In genomic region chr5:126733470-126733869, GRCm38 (mm10) we compare ENCODE assay signal across 8 mouse cellular contexts.
DNase-seq lines count a peak whose midpoint lies in the region; ATAC-seq and TF ChIP-seq lines count a peak whose summit lies in the region.

No protein-coding gene starts in this region.

- H3K27me3 ChIP-seq in kidney, embryonic 14.5 days (ENCODE audit: control insufficient read depth, insufficient read depth, low read length): no peaks in the 10 kb centered on the region
- no peaks in the 10 kb centered on the region for H3K27me3 ChIP-seq in limb, embryonic 11.5 days (ENCODE audit: control insufficient read depth, insufficient read depth, low read length)
- no peaks in the 10 kb centered on the region for H3K27me3 ChIP-seq in midbrain, embryonic 16.5 days (ENCODE audit: control insufficient read depth, insufficient read depth, low read depth, low read length)
- H3K27me3 ChIP-seq in testis, adult 2 months (ENCODE audit: control insufficient read depth, insufficient read depth, low read length): no peaks in the 10 kb centered on the region

- no peaks in the 10 kb centered on the region for H3K36me3 ChIP-seq in kidney, embryonic 14.5 days (ENCODE audit: control insufficient read depth, insufficient read depth, low read length)
- no peaks in the 10 kb centered on the region for H3K36me3 ChIP-seq in limb, embryonic 11.5 days (ENCODE audit: control insufficient read depth, insufficient read depth, low read length)
- H3K36me3 ChIP-seq in midbrain, embryonic 16.5 days (ENCODE audit: control insufficient read depth, insufficient read depth, low read length): no peaks in the 10 kb centered on the region
- H3K36me3 ChIP-seq in testis, adult 2 months (ENCODE audit: control insufficient read depth, insufficient read depth, low read length): no peaks in the 10 kb centered on the region

- whole genome bisulfite sequencing in kidney, embryonic 14.5 days: 3% methylated on average over 6 of the region's 15 CpGs
- 7% methylated on average over 5 of the region's 15 CpGs for WGBS in limb, embryonic 11.5 days
- WGBS in midbrain, embryonic 16.5 days: 4% methylated on average over 5 of the region's 15 CpGs

- peak; percentile 62; the same call in 1 of the 2 replicates for ATAC-seq in kidney, embryonic 14.5 days (ENCODE audit: low FRiP score, low TSS enrichment)
- no peak for ATAC-seq in limb, embryonic 11.5 days (ENCODE audit: insufficient number of reproducible peaks, low FRiP score, low TSS enrichment, low read depth)
- ATAC-seq in midbrain, embryonic 16.5 days: no peak
- ATAC-seq in erythroid progenitor cell, adult 5-6 weeks (replicated peaks; ENCODE audit: low FRiP score, poor library complexity, severe bottlenecking): no peak

- peak; percentile 48 for DNase-seq in adrenal gland, adult 2 months
- peak; percentile 88 for DNase-seq in embryo, embryonic 10 days (ENCODE audit: low spot score)
- peak; percentile 43 to 59 for DNase-seq in gastrocnemius, postnatal 4 days (ENCODE audit: low spot score in 2 of 2)
- DNase-seq in limb, embryonic 11.5 days (ENCODE audit: low spot score): peak; percentile 89

- peak overlapping the region; percentile 39 for H3K4me2 ChIP-seq in kidney, embryonic 14.5 days (replicated peaks; ENCODE audit: low read depth, low read length)
- peak overlapping the region; percentile 35 for H3K4me2 ChIP-seq in limb, embryonic 11.5 days (ENCODE audit: low read depth, severe bottlenecking)
- H3K4me2 ChIP-seq in midbrain, embryonic 16.5 days (ENCODE audit: low read length): peak overlapping the region; percentile 51

- H3K4me1 ChIP-seq in kidney, embryonic 14.5 days (ENCODE audit: control insufficient read depth, insufficient read depth, low read length): no peaks in the 10 kb centered on the region
- H3K4me1 ChIP-seq in limb, embryonic 11.5 days (ENCODE audit: control insufficient read depth, insufficient read depth, low read length): no peaks in the 10 kb centered on the region
- no peaks in the 10 kb centered on the region for H3K4me1 ChIP-seq in midbrain, embryonic 16.5 days (ENCODE audit: control insufficient read depth, insufficient read depth, low read length)
- no peaks in the 10 kb centered on the region; the same call in 1 of the 2 replicates for H3K4me1 ChIP-seq in testis, adult 2 months (ENCODE audit: control insufficient read depth, insufficient read depth, low read length)

- no peak overlapping the region for H3K27ac ChIP-seq in kidney, embryonic 14.5 days (ENCODE audit: low read depth, low read length)
- H3K27ac ChIP-seq in limb, embryonic 11.5 days (replicated peaks; ENCODE audit: low read depth, low read length): no peak overlapping the region
- peak overlapping the region; percentile 76; the same call in 1 of the 2 replicates for H3K27ac ChIP-seq in midbrain, embryonic 16.5 days (ENCODE audit: low read length)
- no peak overlapping the region for H3K27ac ChIP-seq in testis, adult 2 months (ENCODE audit: control insufficient read depth, insufficient read depth, low read depth, low read length)

- peak; percentile 83; the same call in 1 of the 2 replicates for TF ChIP-seq CTCF in testis, adult 2 months (IDR thresholded peaks at IDR 0.05; ENCODE audit: control insufficient read depth, insufficient read depth, insufficient replicate concordance, low read depth, low read length)

- no peaks in the 10 kb centered on the region for H3K9me3 ChIP-seq in kidney, embryonic 14.5 days (ENCODE audit: control insufficient read depth, low read length)
- no peaks in the 10 kb centered on the region for H3K9me3 ChIP-seq in limb, embryonic 11.5 days (ENCODE audit: control insufficient read depth, low read length)
- no peaks in the 10 kb centered on the region for H3K9me3 ChIP-seq in midbrain, embryonic 16.5 days (replicated peaks; ENCODE audit: control insufficient read depth, low read length, poor library complexity, severe bottlenecking)

- H3K4me3 ChIP-seq in kidney, embryonic 14.5 days (ENCODE audit: low read length): no peak overlapping the region; the same call in 1 of the 2 replicates
- no peak overlapping the region for H3K4me3 ChIP-seq in limb, embryonic 11.5 days (ENCODE audit: low read depth, low read length)
- H3K4me3 ChIP-seq in midbrain, embryonic 16.5 days (ENCODE audit: low read depth, low read length): peak overlapping the region; percentile 26; the same call in 1 of the 2 replicates
- H3K4me3 ChIP-seq in testis, adult 2 months (ENCODE audit: control insufficient read depth, low read depth, low read length): no peak overlapping the region

- no peak overlapping the region; the same call in 1 of the 2 replicates for H3K9ac ChIP-seq in kidney, embryonic 14.5 days (ENCODE audit: low read depth, low read length)
- no peak overlapping the region for H3K9ac ChIP-seq in limb, embryonic 11.5 days (ENCODE audit: low read length)
- H3K9ac ChIP-seq in midbrain, embryonic 16.5 days (ENCODE audit: low read depth, low read length): peak overlapping the region; percentile 54; the same call in 1 of the 2 replicates

- TF ChIP-seq POLR2A in testis, adult 2 months (IDR thresholded peaks at IDR 0.05; ENCODE audit: control insufficient read depth, low read depth, low read length): no peak
